Mouse (Mus musculus): ENCODE results near the gene Ints14. TPM values are rescaled to one million over a fixed set of nuclear protein-coding genes. Genes with fewer than 3 reads are reported as not detected.

Gene Ints14
- total and polyA plus RNA-seq, 2 experiments from 2014 or later: 34.6 to 37.5 TPM

DNA sequence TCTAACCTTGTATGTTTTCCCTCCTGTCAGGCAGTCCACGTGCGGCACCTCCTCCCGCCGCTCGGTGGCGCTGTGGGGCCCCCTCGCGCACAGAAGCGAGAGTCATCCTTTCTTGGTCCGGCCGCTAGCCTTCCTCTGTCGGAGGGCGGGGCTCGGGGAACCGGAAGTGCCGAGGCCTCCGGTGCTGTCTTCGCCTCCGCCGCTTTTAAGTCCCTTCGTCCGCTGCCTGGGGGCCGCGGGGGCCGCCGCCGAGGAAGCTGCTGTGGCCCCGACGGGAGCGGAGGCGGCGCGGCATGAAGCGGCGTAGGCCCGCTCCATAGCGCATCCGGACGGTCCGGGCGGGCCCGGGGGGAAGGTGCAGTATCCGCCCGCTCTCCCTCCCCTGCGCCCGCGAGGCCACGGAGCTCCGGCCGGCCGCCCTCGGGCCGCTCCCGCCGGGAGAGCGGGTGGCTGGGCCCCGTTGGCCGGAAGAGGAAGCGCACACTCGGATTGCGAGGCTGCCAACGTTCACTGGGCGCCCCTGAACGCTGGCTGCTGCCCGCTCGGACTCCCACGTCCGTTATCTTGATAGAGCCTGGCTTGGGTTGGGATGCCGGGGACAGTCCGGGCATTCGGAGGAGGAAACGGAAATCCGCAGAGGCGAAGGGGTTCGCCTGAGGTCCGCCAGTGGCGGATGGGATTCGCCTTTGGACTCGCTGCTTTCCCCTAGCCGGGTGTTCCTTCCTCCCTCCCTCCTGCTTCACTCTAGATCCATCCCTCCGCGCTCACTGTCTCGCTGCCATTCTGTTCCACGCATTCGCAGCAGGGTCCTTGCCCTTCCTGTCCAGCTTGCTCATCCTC lies 71.8 kb downstream of the Ints14 start, which contains the start of gene Dpp8:
TSS of gene Dpp8 (plus strand) at position 146 of the 840 bp plus-strand sequence.
- DNase-seq (peak; percentile 96), ATAC-seq (peak; percentile 97)
- 2% methylated on average over 83 of the region's 85 CpGs for WGBS
- no peaks in the 10 kb centered on the region for H3K9me3 ChIP-seq (ENCODE audit: low read length)
- H3K4me2 ChIP-seq (ENCODE audit: low read depth): peak within 1 kb of the TSS; percentile 88
- peak within 1 kb of the TSS; percentile 90 for H3K27ac ChIP-seq (ENCODE audit: low read depth, low read length)
- peak within 1 kb of the TSS; percentile 91 for H3K9ac ChIP-seq
- peak; percentile 98 for TF ChIP-seq CTCF (IDR thresholded peaks at IDR 0.05; ENCODE audit: low read depth)
- H3K4me3 ChIP-seq (ENCODE audit: low read depth, low read length): peak within 1 kb of the TSS; percentile 93
- peaks cover 4% of the 10 kb centered on the region; the same call in 1 of the 2 replicates for H3K4me1 ChIP-seq (ENCODE audit: insufficient read depth)
- no peaks in the 10 kb centered on the region for H3K27me3 ChIP-seq (ENCODE audit: insufficient read depth, low read length)
- H3K36me3 ChIP-seq (ENCODE audit: insufficient read depth): no peaks in the 10 kb centered on the region; the same call in 1 of the 2 replicates

- Histone ChIP-seq H3K27ac (ENCODE audit: low read depth, low read length) (no peak overlapping the region), H3K27me3 (ENCODE audit: insufficient read depth, low read length) (no peaks in the 10 kb centered on the region), H3K4me1 (ENCODE audit: insufficient read depth) (peaks cover 4% of the 10 kb centered on the region; the same call in 1 of the 2 replicates), H3K9ac (no peak overlapping the region), H3K4me3 (ENCODE audit: low read depth, low read length) (no peak overlapping the region), H3K36me3 (ENCODE audit: insufficient read depth) (peaks cover 34% of the 10 kb centered on the region), H3K4me2 (ENCODE audit: low read depth) (no peak overlapping the region), H3K9me3 (ENCODE audit: low read length) (no peaks in the 10 kb centered on the region)
- peak; percentile 21 for DNase-seq
- whole genome bisulfite sequencing: 75% methylated on average over 1 of the region's 1 CpGs
- TF ChIP-seq CTCF (IDR thresholded peaks at IDR 0.05; ENCODE audit: low read depth): no peak
- ATAC-seq: no peak
Measured at GRCm38 (mm10) chr9:65036456-65036855, 75.8 kb downstream of the Ints14 start.

Small RNA genes lying within 50 kb of the gene (microRNA-seq; reads per million reads assigned to microRNA genes)
- 0 reads per million in 2 experiments for gene Gm25640

Other genes with a start within 250 kb of the Ints14 start
- 212 and 236 TPM in 2 replicates for gene Rab11a, start 223.1 kb upstream of the Ints14 start, total RNA-seq (2014; rRNA removed)
- 449 and 471 TPM in 2 replicates for gene Rab11a, start 223.1 kb upstream of the Ints14 start, polyA plus RNA-seq (2015; fragmentation: Nextera tagmentation; extraction: Ambion mirVana)
- gene Dennd4a, start 149.6 kb upstream of the Ints14 start, total RNA-seq (2014; rRNA removed): 10.5 and 18.5 TPM in 2 replicates
- 2.8 and 5.2 TPM in 2 replicates for gene Dennd4a, start 149.6 kb upstream of the Ints14 start, polyA plus RNA-seq (2015; fragmentation: Nextera tagmentation; extraction: Ambion mirVana)
- gene Slc24a1, start 9.3 kb upstream of the Ints14 start, total RNA-seq (2014; rRNA removed): 0.08 and 0.24 TPM in 2 replicates
- gene Slc24a1, start 9.3 kb upstream of the Ints14 start, polyA plus RNA-seq (2015; fragmentation: Nextera tagmentation; extraction: Ambion mirVana): 0.15 and 0.34 TPM in 2 replicates
- gene Hacd3, start 60.8 kb downstream of the Ints14 start, total RNA-seq (2014; rRNA removed): 180 and 182 TPM in 2 replicates
- gene Hacd3, start 60.8 kb downstream of the Ints14 start, polyA plus RNA-seq (2015; fragmentation: Nextera tagmentation; extraction: Ambion mirVana): 117 and 165 TPM in 2 replicates
- gene Dpp8, start 71.5 kb downstream of the Ints14 start, total RNA-seq (2014; rRNA removed): 90.4 and 111 TPM in 2 replicates
- gene Dpp8, start 71.5 kb downstream of the Ints14 start, polyA plus RNA-seq (2015; fragmentation: Nextera tagmentation; extraction: Ambion mirVana): 21.2 and 25.6 TPM in 2 replicates
- gene Igdcc4, start 140.6 kb downstream of the Ints14 start, total RNA-seq (2014; rRNA removed): 28.2 and 30.7 TPM in 2 replicates
- gene Igdcc4, start 140.6 kb downstream of the Ints14 start, polyA plus RNA-seq (2015; fragmentation: Nextera tagmentation; extraction: Ambion mirVana): 6.4 and 9.6 TPM in 2 replicates
- gene Igdcc3, start 180.3 kb downstream of the Ints14 start, total RNA-seq (2014; rRNA removed): 2.7 and 3.0 TPM in 2 replicates
- 2.6 and 4.2 TPM in 2 replicates for gene Igdcc3, start 180.3 kb downstream of the Ints14 start, polyA plus RNA-seq (2015; fragmentation: Nextera tagmentation; extraction: Ambion mirVana)
- gene Parp16, start 234.4 kb downstream of the Ints14 start, total RNA-seq (2014; rRNA removed): 6.1 and 6.3 TPM in 2 replicates
- 4.2 and 6.7 TPM in 2 replicates for gene Parp16, start 234.4 kb downstream of the Ints14 start, polyA plus RNA-seq (2015; fragmentation: Nextera tagmentation; extraction: Ambion mirVana)